Mouse (Mus musculus) liver, embryonic 11.5 days (tissue): Measurements from ENCODE around the gene Eef1akmt1. TPM values are rescaled to one million over a fixed set of nuclear protein-coding genes. Genes with fewer than 3 reads are reported as not detected.

ENCODE experiments used
- ATAC-seq: fragments of 200-750 bp; cut with Nextera tagmentation; replicated peaks from 2 replicates; pipeline ENCODE4 v1.8.0; 2017; ENCODE audit warnings: moderate number of reproducible peaks, mild to moderate bottlenecking, moderate TSS enrichment, moderate library complexity; ENCODE audit not compliant: low FRiP score
- DNase-seq: peaks from one replicate; pipeline ENCODE4 v3.0.0-alpha.2; 2017; ENCODE audit warnings: low spot score
- H3K27ac ChIP-seq: fragments of 300-500 bp; sonication (generic); 2 replicates; pipeline ENCODE4 v1.5.1; 2014; ENCODE audit warnings: mild to moderate bottlenecking, low read depth, low read length, control low read depth
- H3K27me3 ChIP-seq: fragments of 300-500 bp; sonication (generic); replicated peaks from 2 replicates; pipeline ENCODE4 v1.6.1; 2014; ENCODE audit warnings: low read length, mixed read lengths; ENCODE audit not compliant: control insufficient read depth, insufficient read depth
- H3K36me3 ChIP-seq: fragments of 300-500 bp; sonication (generic); 2 replicates; pipeline ENCODE4 v1.6.1; 2014; ENCODE audit warnings: mild to moderate bottlenecking, low read length, moderate library complexity, mixed read lengths; ENCODE audit not compliant: control insufficient read depth, insufficient read depth
- H3K4me1 ChIP-seq: fragments of 300-500 bp; sonication (generic); replicated peaks from 2 replicates; pipeline ENCODE4 v1.6.1; 2014; ENCODE audit warnings: low read length, mixed read lengths; ENCODE audit not compliant: control insufficient read depth, insufficient read depth
- H3K4me2 ChIP-seq: fragments of 300-500 bp; sonication (generic); 2 replicates; pipeline ENCODE4 v1.6.1; 2014; ENCODE audit warnings: mild to moderate bottlenecking, control low read depth, moderate library complexity
- H3K4me3 ChIP-seq: fragments of 300-500 bp; sonication (generic); 2 replicates; pipeline ENCODE4 v1.5.1; 2014; ENCODE audit warnings: low read depth, low read length, control low read depth
- H3K9ac ChIP-seq: fragments of 300-500 bp; sonication (generic); 2 replicates; pipeline ENCODE4 v1.6.1; 2014; ENCODE audit warnings: low read depth, low read length, control low read depth
- H3K9me3 ChIP-seq: fragments of 300-500 bp; sonication (generic); 2 replicates; pipeline ENCODE4 v1.6.1; 2016; ENCODE audit warnings: low read length, inconsistent platforms, mixed read lengths; ENCODE audit not compliant: control insufficient read depth
- WGBS: fragments of 180-500 bp; shearing (Covaris S2); extraction: QIAGEN DNeasy Blood & Tissue Kit; methylation state at CpG from one replicate; pipeline ENCODE4 v1.1.7; 2014; 5-methylcytosine and 5-hydroxymethylcytosine counted together
- polyA plus RNA-seq: library from polyadenylated mRNA; unstranded; fragments of >200 nt; fragmentation: Nextera tagmentation; extraction: Ambion mirVana; gene quantifications from 2 replicates; pipeline ENCODE4 v1.2.1, GENCODE M21; 2014

The Eef1akmt1 gene
- polyA plus RNA-seq, 1 experiment from 2014 or later, result 80.6 TPM

GRCm38 (mm10) chr14:57607500-57607899 is 36.1 kb upstream of the Eef1akmt1 start:
- Histone ChIP-seq H3K9me3 (no peaks in the 10 kb centered on the region), H3K9ac (no peak overlapping the region), H3K4me3 (no peak overlapping the region), H3K36me3 (peaks cover 12% of the 10 kb centered on the region; the same call in 1 of the 2 replicates), H3K27me3 (no peaks in the 10 kb centered on the region), H3K4me2 (no peak overlapping the region), H3K27ac (no peak overlapping the region), H3K4me1 (no peaks in the 10 kb centered on the region)
- 76% methylated on average over 1 of the region's 1 CpGs for WGBS
- ATAC-seq (no peak), DNase-seq (no peak)

DNA sequence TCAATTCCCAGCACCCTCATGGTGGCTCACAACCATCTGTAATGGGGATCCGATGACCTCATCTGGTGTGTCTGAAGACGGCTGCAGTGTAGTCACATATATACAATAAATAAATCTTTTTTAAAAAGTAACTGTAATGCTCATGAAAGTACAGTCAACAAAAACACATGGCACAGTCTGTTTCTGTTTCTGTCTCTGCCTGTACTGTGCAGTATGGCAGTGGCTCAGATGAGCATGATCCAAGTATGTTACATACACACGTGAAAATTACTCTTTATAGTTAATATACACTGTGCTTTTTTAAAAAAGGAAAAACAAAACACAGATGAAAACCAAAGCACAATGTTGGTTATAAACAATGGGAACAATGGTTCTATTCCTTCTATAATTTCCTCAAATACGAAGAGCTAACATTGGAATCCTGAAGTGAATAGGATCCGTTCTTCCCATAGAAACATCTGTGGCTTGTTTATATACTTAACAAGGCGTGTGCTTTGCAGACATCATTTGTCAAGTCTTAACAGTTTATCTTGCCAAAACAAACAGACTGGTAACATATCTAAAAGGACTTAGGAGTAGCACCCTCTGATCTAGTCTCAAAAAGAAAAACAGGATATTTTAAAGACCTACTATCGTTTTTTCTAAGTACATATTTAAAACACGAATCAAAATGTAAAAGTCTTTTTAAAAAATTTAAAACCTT is 35.4 kb upstream of the Eef1akmt1 start:
- 79% methylated on average over 8 of the region's 8 CpGs for WGBS
- no peak for DNase-seq
- H3K36me3 ChIP-seq, result peaks cover 12% of the 10 kb centered on the region; the same call in 1 of the 2 replicates
- no peak overlapping the region for H3K4me3 ChIP-seq
- H3K27me3 ChIP-seq, result no peaks in the 10 kb centered on the region
- H3K4me2 ChIP-seq, result no peak overlapping the region
- no peaks in the 10 kb centered on the region for H3K4me1 ChIP-seq
- no peak for ATAC-seq
- no peak overlapping the region for H3K27ac ChIP-seq
- no peaks in the 10 kb centered on the region for H3K9me3 ChIP-seq
- H3K9ac ChIP-seq, result no peak overlapping the region

GRCm38 (mm10) chr14:57593279-57593678 is 21.9 kb upstream of the Eef1akmt1 start:
- Histone ChIP-seq H3K9me3 (no peaks in the 10 kb centered on the region), H3K36me3 (peaks cover 25% of the 10 kb centered on the region), H3K4me2 (no peak overlapping the region), H3K4me1 (no peaks in the 10 kb centered on the region), H3K9ac (no peak overlapping the region), H3K27ac (no peak overlapping the region), H3K27me3 (no peaks in the 10 kb centered on the region), H3K4me3 (no peak overlapping the region)
- no peak for ATAC-seq
- WGBS, result 92% methylated on average over 5 of the region's 5 CpGs
- DNase-seq, result no peak

DNA sequence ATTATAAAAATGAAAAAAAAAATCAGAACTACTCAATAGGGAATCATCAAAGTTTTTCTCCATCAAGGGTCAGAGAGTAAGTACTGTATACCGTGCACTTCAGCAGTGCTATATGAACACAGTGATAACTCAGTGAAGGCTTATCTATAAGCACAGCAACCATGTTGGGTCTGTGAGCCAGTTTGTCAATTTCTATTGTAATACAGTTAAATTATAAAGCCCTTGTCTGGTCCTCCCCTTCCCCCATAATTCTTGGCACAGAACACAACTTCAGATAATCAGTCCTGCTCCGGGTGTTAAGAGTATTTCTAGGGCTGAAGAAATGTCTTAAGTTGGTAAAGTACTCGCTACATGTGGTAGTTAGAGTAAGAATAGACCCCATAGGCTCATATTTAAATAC is 20.4 kb upstream of the Eef1akmt1 start:
- no peaks in the 10 kb centered on the region for H3K9me3 ChIP-seq
- no peaks in the 10 kb centered on the region for H3K27me3 ChIP-seq
- H3K4me1 ChIP-seq, result no peaks in the 10 kb centered on the region
- WGBS, result 81% methylated on average over 3 of the region's 3 CpGs
- ATAC-seq (no peak), DNase-seq (no peak)
- H3K4me2 ChIP-seq, result no peak overlapping the region
- H3K27ac ChIP-seq, result no peak overlapping the region
- no peak overlapping the region for H3K9ac ChIP-seq
- H3K4me3 ChIP-seq, result no peak overlapping the region
- peaks cover 34% of the 10 kb centered on the region for H3K36me3 ChIP-seq

DNA sequence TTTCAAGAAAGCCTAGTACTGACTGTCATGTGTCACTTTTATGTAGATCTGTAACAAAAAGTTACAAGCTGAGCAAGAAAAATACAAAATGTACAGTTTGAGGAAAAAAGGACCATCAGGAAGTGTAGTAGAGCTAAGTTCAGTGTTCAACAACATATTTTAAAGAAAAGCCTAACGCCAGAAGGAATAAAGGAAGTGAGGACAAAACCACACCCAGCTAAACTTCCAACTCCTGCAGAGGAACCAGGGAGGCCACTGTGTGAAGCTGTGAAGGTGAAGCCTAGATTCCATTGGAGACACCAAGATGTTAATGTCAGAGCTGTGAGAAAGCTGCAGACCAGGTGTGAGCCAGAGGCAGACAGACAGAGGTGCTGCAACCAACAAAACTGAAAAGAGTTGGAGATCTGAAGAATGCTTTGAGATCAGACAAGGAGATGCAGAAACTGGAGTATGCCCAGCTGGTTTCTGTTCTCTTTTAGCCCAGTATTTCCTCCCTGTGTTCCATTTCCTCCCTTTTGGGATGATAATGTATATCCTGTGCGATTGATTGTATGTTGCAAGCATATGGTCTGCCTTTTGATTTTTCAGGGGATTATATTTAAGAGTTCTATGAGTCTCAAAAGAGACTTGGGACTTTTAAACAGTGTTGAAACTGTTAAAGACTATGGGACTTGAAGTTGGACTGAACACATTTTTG is 5.1 kb upstream of the Eef1akmt1 start:
- no peak overlapping the region for H3K4me2 ChIP-seq
- no peak for ATAC-seq
- H3K36me3 ChIP-seq, result peaks cover 10% of the 10 kb centered on the region
- H3K4me3 ChIP-seq, result no peak overlapping the region
- no peak overlapping the region for H3K9ac ChIP-seq
- H3K27me3 ChIP-seq, result no peaks in the 10 kb centered on the region
- 84% methylated on average over 2 of the region's 2 CpGs for WGBS
- H3K9me3 ChIP-seq, result no peaks in the 10 kb centered on the region
- DNase-seq, result no peak
- H3K27ac ChIP-seq, result no peak overlapping the region
- H3K4me1 ChIP-seq, result no peaks in the 10 kb centered on the region

DNA sequence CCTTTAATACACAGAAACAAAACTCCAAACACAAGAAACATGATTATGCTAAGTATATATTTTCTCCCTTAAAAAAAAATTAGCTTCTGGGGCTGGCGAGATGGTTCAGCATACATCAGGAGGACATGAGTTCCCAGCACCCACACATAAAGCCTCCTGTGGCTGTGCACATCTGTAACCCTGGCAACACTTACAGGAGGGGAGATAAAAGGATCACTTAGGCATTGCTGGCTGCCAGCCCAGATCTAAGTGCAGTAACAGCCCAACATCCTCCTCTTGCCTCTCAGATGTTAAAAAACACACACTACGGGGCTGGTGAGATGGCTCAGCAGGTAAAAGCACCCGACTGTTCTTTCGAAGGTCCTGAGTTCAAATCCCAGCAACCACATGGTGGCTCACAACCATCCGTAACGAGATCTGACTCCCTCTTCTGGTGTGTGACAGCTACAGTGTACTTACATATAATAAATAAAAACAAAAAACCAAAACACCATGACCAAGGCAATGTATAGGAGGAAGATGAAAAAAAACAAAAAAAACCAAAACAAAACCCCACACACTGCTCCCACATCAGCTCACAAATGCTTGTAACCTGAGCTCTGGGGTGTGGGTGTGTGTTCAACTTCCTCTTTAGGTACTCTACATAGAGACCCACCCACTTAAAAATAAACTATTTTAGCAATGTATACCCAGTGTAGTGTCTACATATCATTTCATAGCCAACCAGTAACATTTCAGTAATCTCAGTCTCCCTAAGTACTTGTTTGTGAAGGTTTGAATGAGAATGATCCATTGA is 3.6 kb upstream of the Eef1akmt1 start:
- peaks cover 10% of the 10 kb centered on the region for H3K36me3 ChIP-seq
- no peak overlapping the region for H3K9ac ChIP-seq
- H3K4me2 ChIP-seq, result no peak overlapping the region
- H3K4me1 ChIP-seq, result no peaks in the 10 kb centered on the region; the same call in 1 of the 2 replicates
- H3K4me3 ChIP-seq, result no peak overlapping the region
- H3K9me3 ChIP-seq, result no peaks in the 10 kb centered on the region
- WGBS, result 80% methylated on average over 6 of the region's 6 CpGs
- no peaks in the 10 kb centered on the region for H3K27me3 ChIP-seq
- DNase-seq (no peak), ATAC-seq (no peak)
- no peak overlapping the region for H3K27ac ChIP-seq

- WGBS, result 88% methylated on average over 6 of the region's 6 CpGs
- H3K27me3 ChIP-seq, result no peaks in the 10 kb centered on the region
- no peaks in the 10 kb centered on the region; the same call in 1 of the 2 replicates for H3K36me3 ChIP-seq
- no peak overlapping the region for H3K4me3 ChIP-seq
- no peak for ATAC-seq
- DNase-seq, result no peak
- H3K4me2 ChIP-seq, result no peak overlapping the region
- no peak overlapping the region for H3K9ac ChIP-seq
- no peaks in the 10 kb centered on the region for H3K9me3 ChIP-seq
- no peaks in the 10 kb centered on the region; the same call in 1 of the 2 replicates for H3K4me1 ChIP-seq
- H3K27ac ChIP-seq, result no peak overlapping the region
These were observed 5.8 kb downstream of the Eef1akmt1 start for GRCm38 (mm10) chr14:57565626-57566025.

DNA sequence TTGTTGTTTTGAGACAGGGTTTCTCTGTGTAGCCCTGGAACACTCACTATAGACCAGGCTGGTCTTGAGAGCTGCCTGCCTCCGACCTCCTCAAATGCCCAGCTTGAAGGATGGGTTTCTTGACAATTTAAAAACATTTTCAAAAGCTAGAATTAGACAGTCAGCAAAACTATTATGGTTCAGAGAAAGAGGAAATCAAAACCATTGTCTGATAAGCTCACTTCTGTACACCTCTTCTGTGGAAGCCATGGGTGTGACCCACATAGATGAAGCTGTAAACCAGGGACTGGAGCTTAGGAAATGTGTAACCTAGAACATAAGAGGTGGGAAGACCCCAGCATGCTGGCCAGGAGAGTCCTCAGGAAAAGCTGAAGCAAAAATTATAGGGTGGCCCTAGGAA is 14.5 kb downstream of the Eef1akmt1 start:
- no peaks in the 10 kb centered on the region for H3K36me3 ChIP-seq
- no peak overlapping the region for H3K9ac ChIP-seq
- DNase-seq, result no peak
- no peaks in the 10 kb centered on the region for H3K4me1 ChIP-seq
- no peaks in the 10 kb centered on the region for H3K9me3 ChIP-seq
- H3K27me3 ChIP-seq, result no peaks in the 10 kb centered on the region
- no peak overlapping the region for H3K27ac ChIP-seq
- no peak overlapping the region for H3K4me2 ChIP-seq
- 79% methylated on average over 1 of the region's 1 CpGs for WGBS
- H3K4me3 ChIP-seq, result no peak overlapping the region
- no peak for ATAC-seq
